ENCODE assay signal across 8 mouse cellular contexts in genomic region chr1:171252415-171252814, GRCm38 (mm10). TPM values are rescaled to one million over a fixed set of nuclear protein-coding genes. Genes with fewer than 3 reads are reported as not detected.
A peak's percentile ranks its signal among the peaks of the same experiment; 100 is the strongest.
DNase-seq lines count a peak whose midpoint lies in the region; ATAC-seq and TF ChIP-seq lines count a peak whose summit lies in the region.

No protein-coding gene starts in this region.

- H3K79me2 ChIP-seq in myocyte (ENCODE audit: control insufficient read depth, insufficient read depth), result no peaks in the 10 kb centered on the region

- peak overlapping the region; percentile 45 for H3K4me3 ChIP-seq in kidney, embryonic 16.5 days (ENCODE audit: low read length)
- peak overlapping the region; percentile 52 for H3K4me3 ChIP-seq in embryonic facial prominence, embryonic 13.5 days
- peak overlapping the region; percentile 37; the same call in 1 of the 2 replicates for H3K4me3 ChIP-seq in hindbrain, embryonic 16.5 days (ENCODE audit: low read length)
- peak overlapping the region; percentile 51 for H3K4me3 ChIP-seq in myocyte

- no peaks in the 10 kb centered on the region for H3K27me3 ChIP-seq in kidney, embryonic 16.5 days (ENCODE audit: insufficient read depth, low read length)
- H3K27me3 ChIP-seq in embryonic facial prominence, embryonic 13.5 days, result no peaks in the 10 kb centered on the region
- no peaks in the 10 kb centered on the region for H3K27me3 ChIP-seq in hindbrain, embryonic 16.5 days (replicated peaks; ENCODE audit: control insufficient read depth, insufficient read depth, low read length)
- no peaks in the 10 kb centered on the region for H3K27me3 ChIP-seq in myocyte (ENCODE audit: control insufficient read depth, insufficient read depth, insufficient read length)

- peak overlapping the region; percentile 89 for H3K27ac ChIP-seq in kidney, embryonic 16.5 days (ENCODE audit: low read length)
- peak overlapping the region; percentile 96 for H3K27ac ChIP-seq in embryonic facial prominence, embryonic 13.5 days
- H3K27ac ChIP-seq in hindbrain, embryonic 16.5 days (ENCODE audit: low read depth, low read length), result peak overlapping the region; percentile 70

- H3K4me2 ChIP-seq in kidney, embryonic 16.5 days (replicated peaks; ENCODE audit: low read depth, low read length), result peak overlapping the region; percentile 62
- peak overlapping the region; percentile 84 for H3K4me2 ChIP-seq in embryonic facial prominence, embryonic 13.5 days
- H3K4me2 ChIP-seq in hindbrain, embryonic 16.5 days (ENCODE audit: low read length), result peak overlapping the region; percentile 59
- peak overlapping the region; percentile 78 for H3K4me2 ChIP-seq in myocyte (ENCODE audit: low read depth)

- peak overlapping the region; percentile 70 for H3K9ac ChIP-seq in kidney, embryonic 16.5 days (replicated peaks; ENCODE audit: low read length)
- peak overlapping the region; percentile 73 for H3K9ac ChIP-seq in embryonic facial prominence, embryonic 13.5 days
- H3K9ac ChIP-seq in hindbrain, embryonic 16.5 days (ENCODE audit: low read depth, low read length), result peak overlapping the region; percentile 57

- ATAC-seq in kidney, embryonic 16.5 days (ENCODE audit: low FRiP score, low TSS enrichment), result no peak
- no peak for ATAC-seq in embryonic facial prominence, embryonic 13.5 days (ENCODE audit: insufficient number of reproducible peaks, insufficient read depth, low FRiP score, low TSS enrichment, low read depth)
- no peak for ATAC-seq in hindbrain, embryonic 16.5 days

- DNase-seq in kidney, adult 9 months, result no peak
- DNase-seq in thymus, postnatal 14 days, result no peak
- DNase-seq in cerebellum, adult 11 months, result no peak
- DNase-seq in cerebellum, adult 8-10 months, result no peak

- peaks cover 3% of the 10 kb centered on the region for H3K36me3 ChIP-seq in kidney, embryonic 16.5 days (ENCODE audit: insufficient read depth, low read length)
- H3K36me3 ChIP-seq in embryonic facial prominence, embryonic 13.5 days, result peaks cover 41% of the 10 kb centered on the region
- H3K36me3 ChIP-seq in hindbrain, embryonic 16.5 days (ENCODE audit: control insufficient read depth, insufficient read depth, low read length), result no peaks in the 10 kb centered on the region
- no peaks in the 10 kb centered on the region for H3K36me3 ChIP-seq in myocyte (ENCODE audit: control insufficient read depth, insufficient read depth)

- WGBS in kidney, embryonic 16.5 days, result 41% methylated on average over 17 of the region's 17 CpGs
- WGBS in embryonic facial prominence, embryonic 13.5 days, result 33% methylated on average over 17 of the region's 17 CpGs
- 50% methylated on average over 17 of the region's 17 CpGs for WGBS in hindbrain, embryonic 16.5 days

- TF ChIP-seq POLR2A in myocyte (IDR thresholded peaks at IDR 0.05; ENCODE audit: insufficient read length, low read depth), result no peak

- no peak overlapping the region for H3ac ChIP-seq in myocyte (ENCODE audit: control insufficient read depth, insufficient read length)

- peaks cover 54% of the 10 kb centered on the region for H3K4me1 ChIP-seq in kidney, embryonic 16.5 days (ENCODE audit: insufficient read depth, low read length)
- H3K4me1 ChIP-seq in embryonic facial prominence, embryonic 13.5 days, result peaks cover 65% of the 10 kb centered on the region
- peaks cover 29% of the 10 kb centered on the region for H3K4me1 ChIP-seq in hindbrain, embryonic 16.5 days (ENCODE audit: control insufficient read depth, insufficient read depth, low read depth, low read length)

- H3K9me3 ChIP-seq in kidney, embryonic 16.5 days (ENCODE audit: low read length), result no peaks in the 10 kb centered on the region
- H3K9me3 ChIP-seq in embryonic facial prominence, embryonic 13.5 days, result no peaks in the 10 kb centered on the region
- no peaks in the 10 kb centered on the region for H3K9me3 ChIP-seq in hindbrain, embryonic 16.5 days (ENCODE audit: control insufficient read depth, low read length)

TF ChIP-seq in myocyte, 11 proteins besides CTCF, POLR2A, EP300 and RAD21:
- TF ChIP-seq E2F4 (IDR thresholded peaks at IDR 0.05; ENCODE audit: insufficient read depth), result no peak
- TF ChIP-seq MAX (IDR thresholded peaks at IDR 0.05; ENCODE audit: low read depth), result no peak
- TF ChIP-seq POLR2AphosphoS2 (IDR thresholded peaks at IDR 0.05; ENCODE audit: insufficient read length, low read depth), result no peak
- no peak for TF ChIP-seq TCF12 (IDR thresholded peaks at IDR 0.05; ENCODE audit: insufficient read depth, poor library complexity, severe bottlenecking)
- TF ChIP-seq MYOD1 (IDR thresholded peaks at IDR 0.05; ENCODE audit: control insufficient read depth in 1 of 3, insufficient read length in 2 of 3, low read depth in 2 of 3), result no peak
- TF ChIP-seq MYOG (IDR thresholded peaks at IDR 0.05; ENCODE audit: control insufficient read depth in 1 of 3, insufficient read depth in 1 of 3, insufficient read length in 2 of 3, low read depth in 2 of 3), result no peak

RNA-seq across cellular contexts. Expression of gene Ndufs2, which starts 1.2 kb away (rescaled TPM):
- polyA plus RNA-seq in kidney, embryonic 16.5 days (2015; fragmentation: Nextera tagmentation; extraction: Ambion mirVana), result 311 and 368 TPM in 2 replicates
- polyA plus RNA-seq in embryonic facial prominence, embryonic 13.5 days (2015; fragmentation: Nextera tagmentation; extraction: Ambion mirVana), result 232 and 248 TPM in 2 replicates
- 262 and 280 TPM in 2 replicates for polyA plus RNA-seq in hindbrain, embryonic 16.5 days (2015; fragmentation: Nextera tagmentation; extraction: Ambion mirVana)
- 409 TPM for polyA plus RNA-seq in myocyte (2012; fragmentation: generic; extraction: Trizol)

RNA-seq across cellular contexts. Expression of gene Adamts4, which starts 2.2 kb away (rescaled TPM):
- polyA plus RNA-seq in kidney, embryonic 16.5 days (2015; fragmentation: Nextera tagmentation; extraction: Ambion mirVana), result 13.4 and 15.2 TPM in 2 replicates
- polyA plus RNA-seq in embryonic facial prominence, embryonic 13.5 days (2015; fragmentation: Nextera tagmentation; extraction: Ambion mirVana), result 23.6 and 25.6 TPM in 2 replicates
- 6.0 and 6.6 TPM in 2 replicates for polyA plus RNA-seq in hindbrain, embryonic 16.5 days (2015; fragmentation: Nextera tagmentation; extraction: Ambion mirVana)
- 15.0 TPM for polyA plus RNA-seq in myocyte (2012; fragmentation: generic; extraction: Trizol)

RNA-seq across cellular contexts. Expression of gene B4galt3, which starts 17.7 kb away (rescaled TPM):
- 92.2 and 99.1 TPM in 2 replicates for polyA plus RNA-seq in kidney, embryonic 16.5 days (2015; fragmentation: Nextera tagmentation; extraction: Ambion mirVana)
- polyA plus RNA-seq in embryonic facial prominence, embryonic 13.5 days (2015; fragmentation: Nextera tagmentation; extraction: Ambion mirVana), result 82.1 and 84.2 TPM in 2 replicates
- 101 and 106 TPM in 2 replicates for polyA plus RNA-seq in hindbrain, embryonic 16.5 days (2015; fragmentation: Nextera tagmentation; extraction: Ambion mirVana)
- 19.3 TPM for polyA plus RNA-seq in myocyte (2012; fragmentation: generic; extraction: Trizol)

RNA-seq across cellular contexts. Expression of gene Fcer1g, which starts 18.2 kb away (rescaled TPM):
- polyA plus RNA-seq in kidney, embryonic 16.5 days (2015; fragmentation: Nextera tagmentation; extraction: Ambion mirVana), result 35.0 and 37.2 TPM in 2 replicates
- polyA plus RNA-seq in embryonic facial prominence, embryonic 13.5 days (2015; fragmentation: Nextera tagmentation; extraction: Ambion mirVana), result 40.7 and 41.9 TPM in 2 replicates
- polyA plus RNA-seq in hindbrain, embryonic 16.5 days (2015; fragmentation: Nextera tagmentation; extraction: Ambion mirVana), result 25.5 and 25.7 TPM in 2 replicates
- polyA plus RNA-seq in myocyte (2012; fragmentation: generic; extraction: Trizol), result not detected

RNA-seq across cellular contexts. Expression of gene Apoa2, which starts 27.6 kb away (rescaled TPM):
- 22.4 and 32.2 TPM in 2 replicates for polyA plus RNA-seq in kidney, embryonic 16.5 days (2015; fragmentation: Nextera tagmentation; extraction: Ambion mirVana)
- polyA plus RNA-seq in embryonic facial prominence, embryonic 13.5 days (2015; fragmentation: Nextera tagmentation; extraction: Ambion mirVana), result 0.80 and 56.2 TPM in 2 replicates
- 5.2 and 6.5 TPM in 2 replicates for polyA plus RNA-seq in hindbrain, embryonic 16.5 days (2015; fragmentation: Nextera tagmentation; extraction: Ambion mirVana)
- not detected for polyA plus RNA-seq in myocyte (2012; fragmentation: generic; extraction: Trizol)
